ENCODE assay signal across 12 mouse cellular contexts in genomic region chr2:57900580-57901247, GRCm38 (mm10).
A peak's percentile ranks its signal among the peaks of the same experiment; 100 is the strongest.
DNase-seq lines count a peak whose midpoint lies in the region; TF ChIP-seq lines count a peak whose summit lies in the region.
"Had no signal": no experiment of that assay in that cellular context is flagged by ENCODE, and none has a peak within 500 bp of the region (broad histone marks: within the 10 kb centered on the region; RNA-seq: fewer than 3 reads in every experiment).

No protein-coding gene starts in this region.

- H3K27ac ChIP-seq in layer of hippocampus, adult 2 months: 0 out of 2 replicates have a peak overlapping the region, but pooled peaks have one; percentile 52
- H3K27ac ChIP-seq: lung, embryonic 15.5 days; neural tube, embryonic 13.5 days had no signal

- no peak for TF ChIP-seq CTCF in layer of hippocampus, adult 2 months (conservative IDR thresholded peaks at IDR 0.05)

- DNase-seq in layer of hippocampus, adult 11-12 months (ENCODE audit: low spot score): peak; percentile 52
- no peak for DNase-seq in layer of hippocampus, adult 9-10 months (ENCODE audit: low spot score)
- DNase-seq in cerebellum, adult 9-11 months: peak; percentile 90
- peak; percentile 38 to 80 for DNase-seq in layer of hippocampus, adult 2 months (ENCODE audit: low spot score in 2 of 2)
- peak; percentile 28 for DNase-seq in right cerebral cortex, postnatal 14 days
- no peak for DNase-seq in c-Kit-positive CD71-positive TER-119-positive erythroid progenitor cells, embryonic 14.5 days (ENCODE audit: low spot score)
- DNase-seq in urinary bladder, adult 18-20 months (ENCODE audit: low spot score in 2 of 2): no peak
- no peak for DNase-seq in heart, postnatal 10 days
- DNase-seq: kidney, adult 2 months; thymus, postnatal 25 days had no signal

- intact Hi-C loops in heart, postnatal 10 days (cut with DNase I): no loop called here

- H3K4me3 ChIP-seq in layer of hippocampus, adult 2 months: no peak overlapping the region
- H3K4me3 ChIP-seq: lung, embryonic 15.5 days; neural tube, embryonic 13.5 days had no signal

Comparison
In these comparisons a context has a peak if more than half of its experiments do, and no peak if none do; other contexts are left out.
1. DNase-seq: peak in layer of hippocampus, adult 11-12 months (single experiment), cerebellum, adult 9-11 months (single experiment), layer of hippocampus, adult 2 months (2 of 2) and right cerebral cortex, postnatal 14 days (single experiment); none in layer of hippocampus, adult 9-10 months (single experiment), c-Kit-positive CD71-positive TER-119-positive erythroid progenitor cells, embryonic 14.5 days (single experiment), urinary bladder, adult 18-20 months (0 of 2) and heart, postnatal 10 days (0 of 2).